Mouse (Mus musculus) MEL (cell line): Measurements from ENCODE around the gene Plekhh3.
"Not testable (repeated sequence)": the region's sequence is repeated elsewhere in the genome, so short reads cannot be mapped to it uniquely, and the experiment has no call there.

Source experiments
- CHD2 ChIP-seq: IDR thresholded peaks from 2 replicates; pipeline ENCODE4 v1.6.1; 2011; ENCODE audit warnings: low read length, improper control_type of control experiment
- CTCF ChIP-seq, 3 experiments: IDR thresholded peaks in 2 of 3; conservative IDR thresholded peaks in 1 of 3; 2 replicates each; pipeline ENCODE4 v1.5.1; 2011 to 2012; ENCODE audit warnings: low read length in 3 of 3, low read depth in 2 of 3, mild to moderate bottlenecking in 2 of 3, improper control_type of control experiment in 1 of 3, inconsistent platforms in 1 of 3, mixed read lengths in 1 of 3, moderate library complexity in 1 of 3; ENCODE audit not compliant: control insufficient read depth in 1 of 3, insufficient read depth in 1 of 3, poor library complexity in 1 of 3, severe bottlenecking in 1 of 3
- ETS1 ChIP-seq: IDR thresholded peaks from 2 replicates; pipeline ENCODE4 v1.6.1; 2012; ENCODE audit warnings: low read depth, mild to moderate bottlenecking, inconsistent platforms, low read length, improper control_type of control experiment, moderate library complexity
- KAT2A ChIP-seq: conservative IDR thresholded peaks from 2 replicates; pipeline ENCODE4 v1.6.1; 2012; ENCODE audit warnings: low read depth, low read length, improper control_type of control experiment, inconsistent platforms
- MAX ChIP-seq: IDR thresholded peaks from 2 replicates; pipeline ENCODE4 v1.6.1; 2011; ENCODE audit warnings: low read length, improper control_type of control experiment
- SIN3A ChIP-seq: IDR thresholded peaks from 2 replicates; pipeline ENCODE4 v1.6.1; 2012; ENCODE audit warnings: low read length, improper control_type of control experiment, inconsistent platforms

DNA sequence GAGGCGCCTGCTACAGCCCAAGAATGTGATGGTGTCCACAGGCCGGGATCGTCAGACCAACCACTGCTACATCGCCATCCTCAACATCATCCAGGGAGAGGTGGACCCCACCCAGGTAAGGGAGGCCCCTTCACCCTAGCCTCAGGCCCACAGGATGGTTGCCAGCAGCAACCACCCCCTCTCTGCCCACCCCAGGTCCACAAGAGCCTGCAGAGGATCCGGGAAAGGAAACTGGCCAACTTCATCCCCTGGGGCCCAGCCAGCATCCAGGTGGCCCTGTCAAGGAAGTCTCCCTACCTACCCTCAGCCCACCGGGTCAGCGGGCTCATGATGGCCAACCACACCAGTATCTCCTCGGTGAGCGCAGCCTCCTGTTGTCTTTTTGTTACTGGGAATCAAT lies 46.1 kb downstream of the Plekhh3 start:
- TF ChIP-seq KAT2A; ETS1; CTCF (IDR thresholded peaks at IDR 0.05 in 2 of 3, conservative IDR thresholded peaks at IDR 0.05 in 1 of 3; ENCODE audit: control insufficient read depth in 1 of 3, insufficient read depth in 1 of 3, low read depth in 2 of 3, low read length in 3 of 3, poor library complexity in 1 of 3, severe bottlenecking in 1 of 3); CHD2; SIN3A; MAX: not testable (repeated sequence)
